ENCODE assay signal across 8 mouse cellular contexts in genomic region chr11:87737175-87737740, GRCm38 (mm10). TPM values are rescaled to one million over a fixed set of nuclear protein-coding genes. Genes with fewer than 3 reads are reported as not detected.
DNase-seq lines count a peak whose midpoint lies in the region; ATAC-seq and TF ChIP-seq lines count a peak whose summit lies in the region.

Gene Supt4a, plus strand, starts transcription at chr11:87737552.

- peak within 1 kb of the TSS; percentile 71 for H3K4me3 ChIP-seq in heart, embryonic 12.5 days
- peak within 1 kb of the TSS; percentile 92 for H3K4me3 ChIP-seq in kidney, postnatal 0 days (replicated peaks; ENCODE audit: low read depth, low read length)
- peak within 1 kb of the TSS; percentile 92 for H3K4me3 ChIP-seq in liver, embryonic 13.5 days (replicated peaks)
- peak within 1 kb of the TSS; percentile 85 for H3K4me3 ChIP-seq in stomach, embryonic 16.5 days (replicated peaks; ENCODE audit: low read length)

- WGBS in heart, embryonic 12.5 days = under 1% methylated on average over 57 of the region's 57 CpGs
- under 1% methylated on average over 57 of the region's 57 CpGs for WGBS in kidney, postnatal 0 days
- WGBS in liver, embryonic 13.5 days (ENCODE audit: insufficient replicate concordance) = 1% methylated on average over 57 of the region's 57 CpGs
- WGBS in stomach, embryonic 16.5 days = under 1% methylated on average over 57 of the region's 57 CpGs

- no peak for TF ChIP-seq CTCF in kidney, postnatal 0 days (IDR thresholded peaks at IDR 0.05; ENCODE audit: low read depth)

- H3K4me1 ChIP-seq in heart, embryonic 12.5 days (replicated peaks) = peaks cover 28% of the 10 kb centered on the region
- no peaks in the 10 kb centered on the region for H3K4me1 ChIP-seq in kidney, postnatal 0 days (replicated peaks; ENCODE audit: insufficient read depth, low read length)
- peaks cover 67% of the 10 kb centered on the region for H3K4me1 ChIP-seq in liver, embryonic 13.5 days (replicated peaks)
- H3K4me1 ChIP-seq in stomach, embryonic 16.5 days (ENCODE audit: control insufficient read depth, insufficient read depth, low read length) = peaks cover 7% of the 10 kb centered on the region

- ATAC-seq in erythroid progenitor cell, adult 5-6 weeks (replicated peaks; ENCODE audit: low FRiP score, poor library complexity, severe bottlenecking) = peak; percentile 81
- ATAC-seq in heart, embryonic 12.5 days (ENCODE audit: insufficient number of reproducible peaks, low FRiP score) = peak; percentile 96
- ATAC-seq in kidney, postnatal 0 days (replicated peaks; ENCODE audit: low FRiP score, low read depth) = peak; percentile 91
- ATAC-seq in liver, embryonic 13.5 days (ENCODE audit: low read depth) = peak; percentile 86
- peak; percentile 94 for ATAC-seq in stomach, embryonic 16.5 days (ENCODE audit: insufficient read depth, low FRiP score)

- peak; percentile 99 for DNase-seq in CD4-positive, CD25-positive, alpha-beta regulatory T cell, adult 2 months (ENCODE audit: low read depth, low spot score)
- peak; percentile 94 for DNase-seq in brain, embryonic 18.5 days (ENCODE audit: low read depth, low spot score)
- peak; percentile 96 for DNase-seq in kidney, postnatal 0 days (ENCODE audit: low spot score)
- DNase-seq in liver, embryonic 13.5 days = peak; percentile 95
- DNase-seq in neural tube, embryonic 10.5 days (ENCODE audit: extremely low spot score, low spot score) = peak; percentile 96

- no peaks in the 10 kb centered on the region for H3K9me3 ChIP-seq in heart, embryonic 12.5 days (replicated peaks)
- H3K9me3 ChIP-seq in kidney, postnatal 0 days (replicated peaks; ENCODE audit: low read length) = no peaks in the 10 kb centered on the region
- no peaks in the 10 kb centered on the region for H3K9me3 ChIP-seq in liver, embryonic 13.5 days (replicated peaks)
- no peaks in the 10 kb centered on the region for H3K9me3 ChIP-seq in stomach, embryonic 16.5 days (replicated peaks; ENCODE audit: control insufficient read depth, low read length)

- H3K27ac ChIP-seq in heart, embryonic 12.5 days (ENCODE audit: poor library complexity, severe bottlenecking) = peak within 1 kb of the TSS; percentile 83
- H3K27ac ChIP-seq in kidney, postnatal 0 days = peak within 1 kb of the TSS; percentile 86
- H3K27ac ChIP-seq in liver, embryonic 13.5 days = peak within 1 kb of the TSS; percentile 99
- peak within 1 kb of the TSS; percentile 75 for H3K27ac ChIP-seq in stomach, embryonic 16.5 days (ENCODE audit: low read length)

- peaks cover 24% of the 10 kb centered on the region for H3K36me3 ChIP-seq in heart, embryonic 12.5 days
- H3K36me3 ChIP-seq in kidney, postnatal 0 days (ENCODE audit: insufficient read depth, low read length) = 0 out of 2 replicates have a peak, but pooled peaks cover 10% of the 10 kb centered on the region
- H3K36me3 ChIP-seq in liver, embryonic 13.5 days = peaks cover 48% of the 10 kb centered on the region
- H3K36me3 ChIP-seq in stomach, embryonic 16.5 days (ENCODE audit: control insufficient read depth, insufficient read depth, low read length) = peaks cover 5% of the 10 kb centered on the region; the same call in 1 of the 2 replicates

- peak within 1 kb of the TSS; percentile 80 for H3K4me2 ChIP-seq in heart, embryonic 12.5 days
- peak within 1 kb of the TSS; percentile 95 for H3K4me2 ChIP-seq in kidney, postnatal 0 days (ENCODE audit: low read length)
- H3K4me2 ChIP-seq in liver, embryonic 13.5 days = peak within 1 kb of the TSS; percentile 91
- peak within 1 kb of the TSS; percentile 78 for H3K4me2 ChIP-seq in stomach, embryonic 16.5 days (ENCODE audit: low read depth, low read length)

- 0 out of 2 replicates have a peak, but pooled peaks cover 1% of the 10 kb centered on the region for H3K27me3 ChIP-seq in heart, embryonic 12.5 days (replicated peaks)
- H3K27me3 ChIP-seq in kidney, postnatal 0 days (ENCODE audit: insufficient read depth, low read length) = no peaks in the 10 kb centered on the region
- no peaks in the 10 kb centered on the region for H3K27me3 ChIP-seq in liver, embryonic 13.5 days
- no peaks in the 10 kb centered on the region for H3K27me3 ChIP-seq in stomach, embryonic 16.5 days (ENCODE audit: control insufficient read depth, insufficient read depth, low read length)

- H3K9ac ChIP-seq in heart, embryonic 12.5 days = peak within 1 kb of the TSS; percentile 85
- H3K9ac ChIP-seq in kidney, postnatal 0 days (ENCODE audit: low read depth, low read length) = peak within 1 kb of the TSS; percentile 88
- peak within 1 kb of the TSS; percentile 93 for H3K9ac ChIP-seq in liver, embryonic 13.5 days
- peak within 1 kb of the TSS; percentile 82 for H3K9ac ChIP-seq in stomach, embryonic 16.5 days (ENCODE audit: low read length)

RNA-seq across cellular contexts. Expression of gene Supt4a, which starts in this region (rescaled TPM):
- total RNA-seq in erythroid progenitor cell, adult 5-6 weeks (2015; ENCODE audit: low replicate concordance) = 101 and 170 TPM in 2 replicates
- 27.0 and 66.5 TPM in 2 replicates for total RNA-seq in erythroid progenitor cell, adult 5-6 weeks (2017; ENCODE audit: low replicate concordance)
- polyA plus RNA-seq in heart, embryonic 12.5 days (2016; fragmentation: Nextera tagmentation; extraction: Ambion mirVana) = 99.6 and 101 TPM in 2 replicates
- 165 and 171 TPM in 2 replicates for polyA plus RNA-seq in kidney, postnatal 0 days (2015; fragmentation: Nextera tagmentation; extraction: Ambion mirVana)
- 219 and 233 TPM in 2 replicates for polyA plus RNA-seq in liver, embryonic 13.5 days (2015; fragmentation: Nextera tagmentation; extraction: Ambion mirVana)
- polyA plus RNA-seq in stomach, embryonic 16.5 days (2015; fragmentation: Nextera tagmentation; extraction: Ambion mirVana) = 116 and 119 TPM in 2 replicates

Comparison
In these comparisons a context has a peak if more than half of its experiments do, and no peak if none do; other contexts are left out.
1. Peak in every context shown above with its lines: DNase-seq, ATAC-seq, H3K4me3 ChIP-seq and H3K27ac ChIP-seq.